Mouse (Mus musculus) forebrain, embryonic 16.5 days (tissue): Measurements from ENCODE around the gene Gm21093. TPM values are rescaled to one million over a fixed set of nuclear protein-coding genes. Genes with fewer than 3 reads are reported as not detected.
"Not testable (repeated sequence)": the region's sequence is repeated elsewhere in the genome, so short reads cannot be mapped to it uniquely, and the experiment has no call there.

ENCODE experiments used
- ATAC-seq: fragments of 200-750 bp; cut with Nextera tagmentation; 2 replicates; pipeline ENCODE4 v1.8.0; 2017; ENCODE audit warnings: mild to moderate bottlenecking, moderate library complexity
- H3K27ac ChIP-seq: fragments of 300-500 bp; sonication (generic); 2 replicates; pipeline ENCODE4 v1.5.1; 2014; ENCODE audit warnings: low read length, control low read depth
- H3K27me3 ChIP-seq: fragments of 300-500 bp; sonication (generic); replicated peaks from 2 replicates; pipeline ENCODE4 v1.6.1; 2014; ENCODE audit warnings: low read length; ENCODE audit not compliant: control insufficient read depth, insufficient read depth
- H3K36me3 ChIP-seq: fragments of 300-500 bp; sonication (generic); 2 replicates; pipeline ENCODE4 v1.6.1; 2014; ENCODE audit not compliant: control insufficient read depth, insufficient read depth
- H3K4me1 ChIP-seq: fragments of 300-500 bp; sonication (generic); replicated peaks from 2 replicates; pipeline ENCODE4 v1.6.1; 2014; ENCODE audit warnings: low read length; ENCODE audit not compliant: control insufficient read depth, insufficient read depth
- H3K4me2 ChIP-seq: fragments of 300-500 bp; sonication (generic); 2 replicates; pipeline ENCODE4 v1.6.1; 2014; ENCODE audit warnings: mild to moderate bottlenecking, low read length, control low read depth
- H3K4me3 ChIP-seq: fragments of 300-500 bp; sonication (generic); replicated peaks from 2 replicates; pipeline ENCODE4 v1.5.1; 2014; ENCODE audit warnings: mild to moderate bottlenecking, low read length, control low read depth
- H3K9ac ChIP-seq: fragments of 300-500 bp; sonication (generic); replicated peaks from 2 replicates; pipeline ENCODE4 v1.6.1; 2014; ENCODE audit warnings: low read depth, low read length, control low read depth
- H3K9me3 ChIP-seq: fragments of 300-500 bp; sonication (generic); 2 replicates; pipeline ENCODE4 v1.6.1; 2016; ENCODE audit warnings: low read length; ENCODE audit not compliant: control insufficient read depth
- WGBS: fragments of 180-500 bp; shearing (Covaris S2); extraction: QIAGEN DNeasy Blood & Tissue Kit; methylation state at CpG from one replicate; pipeline ENCODE4 v1.1.7; 2014; 5-methylcytosine and 5-hydroxymethylcytosine counted together
- polyA plus RNA-seq: library from polyadenylated mRNA; unstranded; fragments of >200 nt; fragmentation: Nextera tagmentation; extraction: Ambion mirVana; gene quantifications from 2 replicates; pipeline ENCODE4 v1.2.1, GENCODE M21; 2015

The Gm21093 gene
- 0.52 TPM in 1 of 2 replicates, not detected in the other for polyA plus RNA-seq

GRCm38 (mm10) chr4:42034626-42035025 lies at the start of gene Gm21093:
TSS of gene Gm21093 (minus strand) at chr4:42034726.
- no CpG with 5 or more reads among the region's 8 CpGs for WGBS
- ATAC-seq, result not testable (repeated sequence)

More at GRCm38 (mm10) chr4:42034626-42035025, at the start of gene Gm21093:
- H3K27ac ChIP-seq, H3K4me2 ChIP-seq, H3K4me3 ChIP-seq, H3K9ac ChIP-seq, H3K36me3 ChIP-seq, H3K4me1 ChIP-seq, H3K9me3 ChIP-seq, H3K27me3 ChIP-seq: not testable (repeated sequence)

Other genes with a start within 250 kb of the Gm21093 start
- gene Gm21541, start 131.1 kb downstream of the Gm21093 start, polyA plus RNA-seq, result not detected in 2 replicates
- gene Gm20878, start 93.2 kb downstream of the Gm21093 start, polyA plus RNA-seq, result 11.8 and 14.6 TPM in 2 replicates
- 0.77 and 0.91 TPM in 2 replicates for gene Fam205a4, start 68.7 kb downstream of the Gm21093 start, polyA plus RNA-seq
- not detected in 2 replicates for gene Gm3893, start 56.5 kb upstream of the Gm21093 start, polyA plus RNA-seq
- gene Gm13304, start 80.1 kb upstream of the Gm21093 start, polyA plus RNA-seq, result 0.36 TPM in 1 of 2 replicates, not detected in the other
- 0.91 and 4.1 TPM in 2 replicates for gene Gm13306, start 118.7 kb upstream of the Gm21093 start, polyA plus RNA-seq
- gene Gm13305, start 133.9 kb upstream of the Gm21093 start, polyA plus RNA-seq, result not detected in 2 replicates
- gene Gm10600, start 205.9 kb upstream of the Gm21093 start, polyA plus RNA-seq, result not detected in 2 replicates
- not detected in 2 replicates for gene Ccl21b, start 221.0 kb upstream of the Gm21093 start, polyA plus RNA-seq